Mouse (Mus musculus): ENCODE results near the gene D630023F18Rik.

Gene D630023F18Rik

DNA sequence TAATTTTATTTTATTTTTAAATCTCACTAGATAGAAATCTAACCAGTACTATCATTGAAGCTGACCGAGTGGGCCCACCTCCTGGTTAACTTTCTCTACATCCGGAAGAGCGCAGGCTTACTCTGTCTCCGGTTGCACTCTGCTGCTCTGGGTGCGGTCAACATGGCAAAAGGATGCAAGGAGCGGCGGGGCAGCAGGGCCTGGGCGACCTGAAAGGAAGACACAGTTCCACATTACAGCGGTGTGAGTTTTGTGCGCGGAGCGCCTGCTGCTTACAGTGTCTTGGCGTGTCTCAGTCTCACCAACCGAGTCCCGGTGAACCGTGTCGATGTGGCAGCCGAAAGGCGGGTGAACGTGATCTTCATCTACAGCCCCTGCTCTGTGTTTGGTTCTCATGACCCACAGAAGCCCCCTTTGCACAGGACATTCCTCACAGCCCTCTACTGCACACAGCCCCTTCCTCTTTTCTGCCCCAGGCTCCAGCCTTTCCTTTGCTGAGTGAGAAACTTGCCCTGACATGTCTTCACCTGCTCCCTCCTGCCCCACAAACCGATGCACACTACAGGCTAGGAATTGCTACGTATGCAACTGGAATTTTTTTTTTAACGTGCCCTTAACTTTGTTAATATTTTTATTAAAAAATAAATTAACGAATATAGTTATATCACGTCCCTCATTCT is 13.1 kb downstream of the D630023F18Rik start:
- DNase-seq: no peak

DNA sequence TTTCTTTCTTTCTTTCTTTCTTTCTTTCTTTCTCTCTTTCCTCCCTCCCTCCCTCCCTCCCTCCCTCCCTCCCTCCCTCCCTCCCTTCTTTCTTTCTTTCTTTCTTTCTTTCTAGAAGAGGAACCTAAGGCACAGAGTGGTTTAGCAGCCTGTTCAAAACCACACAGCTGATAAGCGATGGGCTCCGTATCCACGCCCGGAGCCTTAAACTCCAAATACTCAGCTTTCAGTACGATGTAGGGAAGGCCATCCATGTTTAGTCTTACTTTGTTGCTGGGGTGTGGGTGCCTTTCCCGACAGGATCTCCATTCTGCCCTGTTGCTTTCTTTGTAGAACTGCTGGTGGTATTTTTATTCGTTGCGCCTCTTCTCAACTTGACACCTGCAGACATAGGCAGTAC is 13.8 kb downstream of the D630023F18Rik start:
- no peak for DNase-seq

DNA sequence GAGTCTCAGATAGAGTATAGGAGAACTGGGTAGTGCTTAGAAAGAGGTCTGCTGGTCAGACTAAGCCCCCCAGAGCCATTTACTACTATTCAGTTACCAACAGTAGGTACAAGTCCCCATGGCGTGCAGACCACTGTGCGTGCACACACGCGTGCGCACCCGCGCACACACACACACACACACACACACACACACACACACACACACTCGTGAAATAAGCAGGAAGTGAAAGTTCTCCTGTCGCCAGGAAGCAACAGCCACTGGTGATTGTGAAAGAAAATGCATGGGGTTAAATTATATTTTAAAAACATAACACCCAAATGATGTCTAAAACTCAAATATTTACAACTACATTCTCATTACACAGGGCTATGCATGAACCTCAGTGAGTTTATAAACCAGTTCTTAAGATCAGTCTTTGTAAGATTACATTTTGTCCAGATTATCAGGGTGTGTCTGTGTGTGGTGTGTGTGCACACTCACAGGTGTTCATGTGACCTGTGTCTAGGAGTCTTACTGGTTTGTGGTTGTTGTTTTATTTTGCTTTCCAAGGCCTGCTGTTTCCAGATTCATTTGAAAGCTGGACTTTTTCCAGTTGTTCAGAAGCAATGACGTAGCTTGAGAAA is 15.2 kb downstream of the D630023F18Rik start:
- no peak for DNase-seq

DNA sequence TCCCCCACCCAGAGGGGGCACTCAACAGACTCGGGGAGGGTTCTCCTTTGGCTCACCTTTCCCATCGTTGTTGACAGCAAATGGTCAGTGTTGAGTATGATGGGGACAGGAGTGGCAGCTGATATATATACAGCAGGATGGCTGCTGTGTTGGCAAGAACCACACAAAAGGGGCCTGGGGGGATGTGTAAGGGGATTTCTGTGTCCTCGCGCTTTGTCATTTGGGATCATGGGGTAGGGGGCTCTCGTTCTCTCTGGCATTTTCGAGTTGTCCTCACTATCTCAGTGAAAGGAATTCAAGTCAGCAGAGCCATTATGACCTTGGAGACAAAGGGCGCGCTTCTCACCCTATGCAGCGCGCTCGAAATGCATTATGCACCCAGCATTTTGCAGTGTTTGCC is 19.7 kb downstream of the D630023F18Rik start, which contains the start of gene Cryga:
TSS of gene Cryga (minus strand) at position 101 of the 400 bp plus-strand sequence.
- DNase-seq: no peak

DNA sequence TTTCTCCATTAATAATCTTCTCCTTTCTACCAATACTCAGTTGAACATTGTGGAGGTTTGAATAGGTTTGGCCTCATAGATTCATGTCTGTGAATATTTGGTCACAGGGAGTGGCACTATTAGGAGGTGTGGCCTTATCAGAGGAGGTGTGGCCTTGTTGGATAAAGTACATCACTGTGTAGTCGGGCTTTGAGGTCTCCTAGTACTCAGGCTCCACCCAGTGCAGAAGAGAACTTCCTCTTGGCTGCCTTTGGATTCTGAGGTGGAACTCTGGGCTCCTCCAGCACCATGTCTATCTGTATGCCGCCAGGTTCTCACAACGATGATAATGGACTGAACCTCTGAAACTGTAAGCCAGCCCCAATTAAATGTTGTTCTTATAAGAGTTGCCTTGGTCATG is 26.1 kb downstream of the D630023F18Rik start:
- DNase-seq: no peak

DNA sequence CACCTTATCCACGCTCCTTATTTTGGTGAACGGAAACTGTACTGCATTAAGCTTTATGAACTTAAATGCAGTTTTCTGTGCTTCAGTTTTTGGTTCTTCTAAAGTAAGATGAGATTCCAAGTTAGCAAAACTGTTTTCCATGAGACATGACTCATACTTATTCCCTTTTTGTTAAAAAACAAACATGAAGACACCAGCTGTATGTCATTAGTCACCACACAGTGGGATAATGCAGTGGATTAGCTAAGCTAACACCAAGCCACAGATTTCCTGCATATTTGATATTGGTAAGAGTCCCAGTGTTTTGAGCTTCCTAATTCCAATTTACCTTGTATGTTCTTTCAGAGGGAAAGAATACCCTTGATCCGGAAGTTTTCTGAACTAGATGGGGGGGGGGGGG is 31.4 kb downstream of the D630023F18Rik start:
- DNase-seq: no peak

DNA sequence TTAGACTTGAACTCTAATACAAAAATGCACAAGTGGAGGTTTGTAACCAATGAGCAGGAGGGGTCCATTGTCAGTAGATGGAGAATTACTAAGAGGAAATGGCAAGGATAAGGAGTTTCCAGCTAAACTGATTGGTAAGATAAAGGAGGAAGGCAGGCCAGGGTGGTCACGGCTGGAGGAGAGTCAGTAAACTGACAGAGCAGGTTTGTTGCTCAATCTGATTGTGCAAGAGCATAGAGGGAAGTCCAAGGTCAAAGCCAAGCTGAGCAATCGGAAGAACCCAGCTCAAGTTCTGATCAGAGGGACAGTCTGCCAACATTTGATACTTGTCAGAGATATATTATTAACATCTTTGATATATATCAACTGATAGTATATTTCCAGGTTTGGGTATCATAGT is 32.6 kb downstream of the D630023F18Rik start:
- peak; percentile 32 for DNase-seq

DNA sequence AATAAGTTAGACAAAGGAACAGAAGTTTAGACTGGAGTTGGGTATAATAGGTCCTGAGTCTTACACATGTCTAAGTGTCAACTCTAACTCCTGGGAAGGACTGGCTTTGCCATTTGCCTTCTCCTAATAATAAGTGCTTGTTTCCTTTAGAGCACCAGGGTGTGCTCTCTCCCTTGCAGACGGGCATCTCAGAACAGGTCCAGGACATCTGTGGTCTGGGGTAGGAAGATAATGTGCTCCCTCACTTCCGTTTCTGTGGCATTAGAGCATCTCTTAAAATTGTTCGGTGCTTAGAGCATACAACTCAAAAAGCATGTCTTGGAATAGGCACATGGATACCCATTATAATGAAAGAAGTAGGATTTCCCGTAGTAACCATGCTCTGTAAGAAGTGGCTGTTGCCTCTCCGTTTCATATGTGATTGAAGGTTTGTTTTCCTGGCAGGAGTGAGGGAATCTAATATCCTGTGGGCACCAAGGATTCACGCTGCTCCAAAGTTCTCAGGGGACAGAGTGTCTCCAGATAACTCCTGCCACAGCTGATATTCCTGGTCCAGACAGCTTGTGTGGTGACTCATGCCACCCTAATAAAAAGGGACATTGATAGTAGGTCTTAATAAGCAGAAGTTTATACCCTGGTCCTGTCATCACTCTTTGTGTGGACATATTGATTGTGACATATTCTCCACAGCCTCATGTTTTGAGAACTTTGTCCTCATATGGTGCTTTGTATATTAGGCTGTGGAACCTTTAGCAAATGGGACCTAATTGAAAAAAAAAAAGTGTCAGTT is 34.3 kb downstream of the D630023F18Rik start:
- DNase-seq: no peak

DNA sequence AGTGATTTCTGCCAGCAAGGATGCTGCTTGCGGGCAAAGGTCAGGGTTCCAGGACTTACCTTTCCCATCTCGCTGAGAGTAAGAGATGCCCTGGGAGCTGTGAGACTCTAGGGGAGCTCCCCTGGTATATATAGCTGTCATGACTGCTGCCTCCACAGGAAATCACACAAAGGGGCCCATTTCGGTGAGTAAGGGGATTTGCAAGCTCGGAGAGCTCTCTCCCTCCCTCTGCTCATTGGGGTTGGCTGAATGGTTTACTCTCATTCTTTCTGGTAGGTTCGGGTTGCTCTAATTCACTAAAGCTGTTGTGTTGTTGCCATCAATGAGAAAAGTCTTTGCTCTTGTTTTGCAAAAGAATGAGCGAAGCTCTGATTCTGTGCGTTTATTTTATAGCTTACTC is 40.8 kb downstream of the D630023F18Rik start, which contains the start of gene Crygb:
TSS of gene Crygb (minus strand) at position 101 of the 400 bp plus-strand sequence.
- no peak for DNase-seq

DNA sequence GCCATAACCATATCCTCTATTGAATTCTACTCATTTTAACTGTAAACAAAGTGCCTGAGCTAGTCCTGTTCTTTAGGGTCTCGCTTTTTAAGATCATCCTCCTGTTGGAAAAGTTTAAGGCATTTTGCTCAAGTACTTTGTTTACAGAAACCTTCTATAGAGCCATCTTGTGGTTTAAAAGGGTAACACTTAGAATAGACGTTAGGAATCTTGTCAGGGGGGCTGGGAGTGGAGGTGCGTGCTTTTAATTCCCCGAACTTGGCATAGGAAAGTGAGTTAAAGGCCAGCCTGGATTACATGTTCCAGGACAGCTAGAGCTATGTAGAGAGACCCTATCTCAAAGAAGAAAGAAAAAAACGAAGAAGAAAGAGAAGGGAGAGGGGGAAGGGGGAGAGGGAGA is 47.4 kb downstream of the D630023F18Rik start:
- no peak for DNase-seq

DNA sequence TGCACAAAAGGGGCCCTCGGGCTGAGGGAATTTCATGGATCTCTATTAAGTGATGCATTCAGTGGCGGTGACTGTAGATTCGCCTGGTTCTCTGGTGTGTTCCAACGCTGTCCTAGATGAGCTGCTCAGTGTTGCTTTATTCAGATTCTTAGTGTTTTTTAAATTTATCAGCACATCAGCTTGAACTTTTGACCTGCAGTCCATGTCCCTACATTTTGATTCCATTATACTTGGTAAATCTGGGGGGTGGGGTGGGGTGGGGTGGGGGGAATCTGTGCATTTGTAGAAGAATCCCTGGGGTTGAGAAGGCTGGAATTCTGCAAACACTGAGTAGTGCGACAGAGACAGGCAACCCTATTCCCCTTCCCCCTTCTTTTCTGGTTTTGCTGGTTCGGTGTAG is 49.4 kb downstream of the D630023F18Rik start, which contains the start of gene Crygc:
TSS of gene Crygc (minus strand) at position 101 of the 400 bp plus-strand sequence.
- DNase-seq: no peak

DNA sequence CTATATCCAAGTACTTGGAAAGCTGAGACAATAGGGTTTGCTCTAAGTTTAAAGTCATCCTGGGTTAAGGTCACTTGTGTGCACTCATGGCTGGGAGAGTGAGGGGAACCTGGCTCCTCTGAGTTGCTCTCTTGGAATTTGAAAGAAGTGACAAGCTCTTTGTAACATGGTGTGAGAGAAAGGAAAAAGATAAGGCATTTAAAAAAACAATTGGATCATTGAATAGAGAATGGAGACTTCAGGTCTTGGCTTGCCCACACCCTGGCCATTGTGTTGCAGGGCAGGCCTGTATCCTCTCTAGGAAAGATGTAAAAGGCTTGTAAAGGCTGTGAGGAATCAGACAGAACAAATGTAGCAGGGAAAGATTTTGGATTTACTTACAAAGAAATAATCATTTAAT is 55.2 kb downstream of the D630023F18Rik start:
- DNase-seq: no peak

DNA sequence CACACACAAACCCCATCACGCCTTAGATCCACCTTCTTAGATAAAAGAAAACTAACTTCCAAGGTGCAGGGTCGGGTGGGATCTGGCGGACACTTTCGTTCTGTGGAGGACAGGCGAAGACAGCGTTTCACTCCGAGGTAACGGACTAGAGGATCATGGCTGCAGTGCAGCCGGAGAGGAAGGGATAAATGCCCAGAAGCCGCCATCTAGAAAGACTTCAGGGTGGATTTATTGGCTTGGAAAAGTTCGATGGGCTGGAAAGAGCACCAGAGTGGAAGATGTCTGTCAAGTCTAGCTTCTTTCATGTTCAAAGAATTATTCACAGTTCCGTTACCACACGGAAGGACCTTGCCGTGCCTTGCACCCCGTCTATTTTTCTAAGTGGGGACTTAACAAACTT is 58.8 kb downstream of the D630023F18Rik start:
- DNase-seq: no peak

DNA sequence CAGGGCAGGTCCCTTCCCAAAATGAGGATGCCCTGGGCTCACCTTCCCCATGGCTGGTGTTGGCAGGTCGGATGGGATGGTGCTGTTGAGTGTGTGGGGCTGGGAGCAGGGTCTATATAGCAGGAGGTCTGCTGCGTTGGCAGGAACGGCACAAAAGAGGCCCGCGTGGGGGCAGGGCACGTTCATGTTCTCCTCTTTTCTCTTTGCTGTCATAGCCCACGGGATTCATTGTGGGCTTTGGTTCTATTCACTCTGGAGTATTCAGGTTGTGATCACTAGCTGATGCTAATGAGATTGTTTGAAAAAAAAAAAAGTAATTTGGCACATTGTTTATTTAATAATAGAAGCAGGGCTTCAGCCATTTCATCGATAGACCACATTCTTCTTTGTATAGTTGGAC is 59.7 kb downstream of the D630023F18Rik start, which contains the start of gene Crygd:
TSS of gene Crygd (minus strand) at position 101 of the 400 bp plus-strand sequence.
- no peak for DNase-seq

Measured in lung, postnatal 10 days (tissue).